Mouse (Mus musculus): Measurements from ENCODE around the gene Ldlrad2. TPM values are rescaled to one million over a fixed set of nuclear protein-coding genes. Genes with fewer than 3 reads are reported as not detected.

Gene Ldlrad2
- polyA plus RNA-seq (2012; rRNA removed), result not detected in 2 replicates

GRCm38 (mm10) chr4:137574469-137574868, at the start of gene Ldlrad2:
Gene Ldlrad2 (minus strand): TSS chr4:137574569.

GRCm38 (mm10) chr4:137593601-137594495, 19.5 kb upstream of the Ldlrad2 start, which contains the start of gene Usp48:
Gene Usp48 (plus strand): TSS chr4:137593755.

Other genes starting within 250 kb of the Ldlrad2 start
- gene Cdc42, start 216.8 kb downstream of the Ldlrad2 start, polyA plus RNA-seq (2012; rRNA removed), result 91.0 and 111 TPM in 2 replicates
- not detected in 2 replicates for gene Cela3a, start 164.8 kb downstream of the Ldlrad2 start, polyA plus RNA-seq (2012; rRNA removed)
- gene Cela3b, start 144.0 kb downstream of the Ldlrad2 start, polyA plus RNA-seq (2012; rRNA removed), result 0.06 and 0.07 TPM in 2 replicates
- gene 1700013G24Rik, start 121.3 kb downstream of the Ldlrad2 start, polyA plus RNA-seq (2012; rRNA removed), result not detected in 2 replicates
- gene Hspg2, start 105.8 kb downstream of the Ldlrad2 start, polyA plus RNA-seq (2012; rRNA removed), result 2.8 and 3.7 TPM in 2 replicates
- 28.9 and 31.9 TPM in 2 replicates for gene Usp48, start 19.2 kb upstream of the Ldlrad2 start, polyA plus RNA-seq (2012; rRNA removed)
- gene Rap1gap, start 90.2 kb upstream of the Ldlrad2 start, polyA plus RNA-seq (2012; rRNA removed), result 2.6 and 2.7 TPM in 2 replicates
- gene Alpl, start 221.8 kb upstream of the Ldlrad2 start, polyA plus RNA-seq (2012; rRNA removed), result 4.3 and 5.2 TPM in 2 replicates